24 mouse cellular contexts compared by ENCODE assay signal in the genomic region with DNA sequence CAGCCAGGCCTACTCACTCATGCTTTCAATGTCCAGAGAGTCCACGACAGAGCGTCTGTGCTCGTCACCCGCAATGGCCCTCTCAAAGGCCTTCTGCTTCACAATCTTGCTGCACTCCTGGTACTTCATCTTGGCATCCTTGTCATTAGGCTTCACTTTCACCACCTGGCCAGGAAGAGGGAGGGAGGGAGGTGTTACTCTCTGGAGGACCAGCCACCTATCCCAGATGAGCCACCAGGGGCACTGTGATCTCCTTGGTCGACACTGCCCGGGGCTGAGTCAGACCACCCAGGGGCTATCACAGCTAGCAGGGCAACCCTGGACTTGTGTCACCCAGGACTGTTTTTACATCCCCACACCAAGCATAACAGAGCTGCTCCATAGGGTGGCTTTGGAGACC. TPM values are rescaled to one million over a fixed set of nuclear protein-coding genes. Genes with fewer than 3 reads are reported as not detected.
DNase-seq lines count a peak whose midpoint lies in the region; ATAC-seq and TF ChIP-seq lines count a peak whose summit lies in the region.
"Had no signal": no experiment of that assay in that cellular context is flagged by ENCODE, and none has a peak within 500 bp of the region (broad histone marks: within the 10 kb centered on the region; RNA-seq: fewer than 3 reads in every experiment).

No protein-coding gene starts in this region.

- DNase-seq in cerebellum, adult 11-12 months, result peak; percentile 67
- no peak for DNase-seq in hindbrain, postnatal 0 days (ENCODE audit: low spot score)
- DNase-seq in hindbrain, embryonic 10.5 days (ENCODE audit: low spot score), result no peak
- DNase-seq in lung, embryonic 14.5 days, result no peak
- DNase-seq in lung, postnatal 36 days, result no peak
- no peak for DNase-seq in stomach, postnatal 0 days (ENCODE audit: low spot score)
- DNase-seq in heart, adult 8-10 months (ENCODE audit: low spot score), result no peak
- DNase-seq: adrenal gland, adult 8-10 months; gastrocnemius, postnatal 14 days; kidney, adult 11 months; spleen, adult 18-20 months; thymus, postnatal 36 days had no signal

- no peak overlapping the region for H3K4me3 ChIP-seq in hindbrain, postnatal 0 days (ENCODE audit: low read length)
- no peak overlapping the region for H3K4me3 ChIP-seq in hindbrain, embryonic 10.5 days
- H3K4me3 ChIP-seq in lung, embryonic 14.5 days (ENCODE audit: low read depth, low read length), result no peak overlapping the region
- no peak overlapping the region for H3K4me3 ChIP-seq in stomach, postnatal 0 days (ENCODE audit: low read depth, low read length)
- H3K4me3 ChIP-seq: forebrain, embryonic 10.5 days; heart, embryonic 10.5 days; hindbrain, embryonic 15.5 days; liver, embryonic 12.5 days; lung, embryonic 15.5 days; midbrain, embryonic 13.5 days; myocyte had no signal

- TF ChIP-seq EP300 in stomach, postnatal 0 days (optimal IDR thresholded peaks at IDR 0.05), result no peak

- peaks cover 33% of the 10 kb centered on the region for H3K36me3 ChIP-seq in hindbrain, postnatal 0 days (ENCODE audit: insufficient read depth, low read length)
- peaks cover 96% of the 10 kb centered on the region for H3K36me3 ChIP-seq in hindbrain, embryonic 10.5 days
- peaks cover 96% of the 10 kb centered on the region for H3K36me3 ChIP-seq in lung, embryonic 14.5 days (ENCODE audit: insufficient read depth)
- peaks cover 34% of the 10 kb centered on the region for H3K36me3 ChIP-seq in stomach, postnatal 0 days (ENCODE audit: control insufficient read depth, insufficient read depth, low read length)

- H3K9me3 ChIP-seq in hindbrain, postnatal 0 days (ENCODE audit: low read length), result no peaks in the 10 kb centered on the region
- no peaks in the 10 kb centered on the region for H3K9me3 ChIP-seq in hindbrain, embryonic 10.5 days
- no peaks in the 10 kb centered on the region for H3K9me3 ChIP-seq in lung, embryonic 14.5 days (ENCODE audit: low read depth, low read length)
- no peaks in the 10 kb centered on the region for H3K9me3 ChIP-seq in stomach, postnatal 0 days (ENCODE audit: control insufficient read depth, low read length)
- H3K9me3 ChIP-seq: forebrain, embryonic 10.5 days; heart, embryonic 10.5 days; hindbrain, embryonic 15.5 days; liver, embryonic 12.5 days; lung, embryonic 15.5 days; midbrain, embryonic 13.5 days had no signal

- no peak overlapping the region for H3K4me2 ChIP-seq in hindbrain, postnatal 0 days (ENCODE audit: low read depth, low read length)
- H3K4me2 ChIP-seq in lung, embryonic 14.5 days, result no peak overlapping the region
- H3K4me2 ChIP-seq in stomach, postnatal 0 days (replicated peaks; ENCODE audit: low read depth), result no peak overlapping the region
- H3K4me2 ChIP-seq: hindbrain, embryonic 15.5 days; liver, embryonic 12.5 days; lung, embryonic 15.5 days; midbrain, embryonic 13.5 days had no signal

- H3K27me3 ChIP-seq in hindbrain, postnatal 0 days (ENCODE audit: insufficient read depth, low read length), result no peaks in the 10 kb centered on the region
- H3K27me3 ChIP-seq in hindbrain, embryonic 10.5 days (ENCODE audit: insufficient read depth, poor library complexity, severe bottlenecking), result no peaks in the 10 kb centered on the region
- H3K27me3 ChIP-seq in lung, embryonic 14.5 days (ENCODE audit: insufficient read depth, low read length), result no peaks in the 10 kb centered on the region
- no peaks in the 10 kb centered on the region for H3K27me3 ChIP-seq in stomach, postnatal 0 days (ENCODE audit: control insufficient read depth, insufficient read depth, low read length)
- H3K27me3 ChIP-seq: hindbrain, embryonic 15.5 days; liver, embryonic 12.5 days; lung, embryonic 15.5 days; midbrain, embryonic 13.5 days; Patski had no signal

- WGBS in hindbrain, postnatal 0 days, result 74% methylated on average over 6 of the region's 6 CpGs
- WGBS in hindbrain, embryonic 10.5 days, result 84% methylated on average over 6 of the region's 6 CpGs
- 85% methylated on average over 6 of the region's 6 CpGs for WGBS in lung, embryonic 14.5 days
- 82% methylated on average over 6 of the region's 6 CpGs for WGBS in stomach, postnatal 0 days

- H3K9ac ChIP-seq in hindbrain, postnatal 0 days (replicated peaks; ENCODE audit: low read length), result no peak overlapping the region
- no peak overlapping the region for H3K9ac ChIP-seq in lung, embryonic 14.5 days
- no peak overlapping the region for H3K9ac ChIP-seq in stomach, postnatal 0 days (ENCODE audit: low read length)
- H3K9ac ChIP-seq: hindbrain, embryonic 15.5 days; liver, embryonic 12.5 days; lung, embryonic 15.5 days; midbrain, embryonic 13.5 days had no signal

- H3K4me1 ChIP-seq in hindbrain, postnatal 0 days (ENCODE audit: insufficient read depth, low read length), result peaks cover 13% of the 10 kb centered on the region; the same call in 1 of the 2 replicates
- no peaks in the 10 kb centered on the region for H3K4me1 ChIP-seq in hindbrain, embryonic 10.5 days (replicated peaks)
- H3K4me1 ChIP-seq in lung, embryonic 14.5 days (ENCODE audit: insufficient read depth), result no peaks in the 10 kb centered on the region
- H3K4me1 ChIP-seq in stomach, postnatal 0 days (replicated peaks; ENCODE audit: control insufficient read depth, insufficient read depth), result peaks cover 10% of the 10 kb centered on the region
- H3K4me1 ChIP-seq: forebrain, embryonic 10.5 days; midbrain, embryonic 13.5 days had no signal

- no peak for ATAC-seq in cerebellum, adult (ENCODE audit: insufficient number of reproducible peaks, low FRiP score, low TSS enrichment)
- no peak for ATAC-seq in hindbrain, postnatal 0 days
- ATAC-seq in lung, embryonic 14.5 days (ENCODE audit: insufficient read depth), result no peak
- ATAC-seq in stomach, postnatal 0 days (ENCODE audit: low FRiP score, low TSS enrichment), result no peak
- ATAC-seq: CD4-positive, CD25-positive, alpha-beta regulatory T cell, adult 4 months; liver, embryonic 12.5 days; midbrain, embryonic 13.5 days; Patski had no signal

- no peak overlapping the region for H3K27ac ChIP-seq in hindbrain, postnatal 0 days
- no peak overlapping the region for H3K27ac ChIP-seq in hindbrain, embryonic 10.5 days
- no peak overlapping the region for H3K27ac ChIP-seq in lung, embryonic 14.5 days (ENCODE audit: low read depth)
- no peak overlapping the region for H3K27ac ChIP-seq in stomach, postnatal 0 days (replicated peaks)
- H3K27ac ChIP-seq: forebrain, embryonic 10.5 days; heart, embryonic 10.5 days; hindbrain, embryonic 15.5 days; liver, embryonic 12.5 days; lung, embryonic 15.5 days; midbrain, embryonic 13.5 days had no signal

- TF ChIP-seq CTCF in hindbrain, postnatal 0 days (IDR thresholded peaks at IDR 0.05; ENCODE audit: low read depth), result peak; percentile 42
- TF ChIP-seq CTCF in lung, embryonic 14.5 days (IDR thresholded peaks at IDR 0.05; ENCODE audit: low read depth), result 0 out of 2 replicates have a peak, but pooled peaks have one; percentile 17
- TF ChIP-seq CTCF in stomach, postnatal 0 days (IDR thresholded peaks at IDR 0.05; ENCODE audit: low read depth), result peak; percentile 38

RNA-seq across cellular contexts. Expression of a gene that starts 12.3 kb away (rescaled TPM):
- total RNA-seq in hindbrain, postnatal 0 days (2014; rRNA removed), result 68.9 and 86.0 TPM in 2 replicates
- 140 and 143 TPM in 2 replicates for polyA plus RNA-seq in hindbrain, postnatal 0 days (2015; fragmentation: Nextera tagmentation; extraction: Ambion mirVana)
- polyA plus RNA-seq in hindbrain, embryonic 10.5 days (2016; fragmentation: Nextera tagmentation; extraction: Ambion mirVana), result 126 and 136 TPM in 2 replicates
- 103 and 117 TPM in 2 replicates for polyA plus RNA-seq in lung, embryonic 14.5 days (2014; fragmentation: Nextera tagmentation; extraction: Ambion mirVana)
- polyA plus RNA-seq in stomach, postnatal 0 days (2015; fragmentation: Nextera tagmentation; extraction: Ambion mirVana), result 51.6 and 57.5 TPM in 2 replicates
- total RNA-seq in heart, adult 8-10 months (2022), result 100 to 1,000 TPM in 2 of 4 experiments, 10 to 100 TPM in 2; 95.4 to 106 (median 99.0) TPM

RNA-seq across cellular contexts. Expression of a gene that starts 22.9 kb away (rescaled TPM):
- 6.0 and 7.1 TPM in 2 replicates for total RNA-seq in hindbrain, postnatal 0 days (2014; rRNA removed)
- 3.0 and 3.6 TPM in 2 replicates for polyA plus RNA-seq in hindbrain, postnatal 0 days (2015; fragmentation: Nextera tagmentation; extraction: Ambion mirVana)
- 7.3 and 13.5 TPM in 2 replicates for polyA plus RNA-seq in hindbrain, embryonic 10.5 days (2016; fragmentation: Nextera tagmentation; extraction: Ambion mirVana)
- 27.3 and 29.2 TPM in 2 replicates for polyA plus RNA-seq in lung, embryonic 14.5 days (2014; fragmentation: Nextera tagmentation; extraction: Ambion mirVana)
- polyA plus RNA-seq in stomach, postnatal 0 days (2015; fragmentation: Nextera tagmentation; extraction: Ambion mirVana), result 4.7 and 6.7 TPM in 2 replicates
- total RNA-seq in heart, adult 8-10 months (2022), result 1 to 10 TPM; 3.2 to 5.1 (median 4.5) TPM

RNA-seq across cellular contexts. Expression of a gene that starts 32.5 kb away (rescaled TPM):
- total RNA-seq in hindbrain, postnatal 0 days (2014; rRNA removed), result 36.9 and 41.7 TPM in 2 replicates
- 8.2 and 8.9 TPM in 2 replicates for polyA plus RNA-seq in hindbrain, postnatal 0 days (2015; fragmentation: Nextera tagmentation; extraction: Ambion mirVana)
- polyA plus RNA-seq in hindbrain, embryonic 10.5 days (2016; fragmentation: Nextera tagmentation; extraction: Ambion mirVana), result 0.91 and 0.93 TPM in 2 replicates
- 0.09 and 0.20 TPM in 2 replicates for polyA plus RNA-seq in lung, embryonic 14.5 days (2014; fragmentation: Nextera tagmentation; extraction: Ambion mirVana)
- polyA plus RNA-seq in stomach, postnatal 0 days (2015; fragmentation: Nextera tagmentation; extraction: Ambion mirVana), result 0.15 and 0.16 TPM in 2 replicates
- not detected for total RNA-seq in heart, adult 8-10 months (2022)
- total RNA-seq: heart, postnatal 25 days had no signal
- polyA plus RNA-seq: myocyte had no signal

RNA-seq across cellular contexts. Expression of a gene that starts 46.8 kb away (rescaled TPM):
- 5.7 and 22.1 TPM in 2 replicates for total RNA-seq in hindbrain, postnatal 0 days (2014; rRNA removed)
- 2.5 and 3.4 TPM in 2 replicates for polyA plus RNA-seq in hindbrain, postnatal 0 days (2015; fragmentation: Nextera tagmentation; extraction: Ambion mirVana)
- 4.8 and 5.6 TPM in 2 replicates for polyA plus RNA-seq in hindbrain, embryonic 10.5 days (2016; fragmentation: Nextera tagmentation; extraction: Ambion mirVana)
- 33.1 and 38.0 TPM in 2 replicates for polyA plus RNA-seq in lung, embryonic 14.5 days (2014; fragmentation: Nextera tagmentation; extraction: Ambion mirVana)
- 3.4 and 4.0 TPM in 2 replicates for polyA plus RNA-seq in stomach, postnatal 0 days (2015; fragmentation: Nextera tagmentation; extraction: Ambion mirVana)
- total RNA-seq in heart, adult 8-10 months (2022), result 1 to 10 TPM in 2 of 4 experiments, under 1 TPM in 2; 0.80 to 3.1 (median 1.6) TPM

RNA-seq across cellular contexts. Expression of a gene that starts 55.9 kb away (rescaled TPM):
- total RNA-seq in hindbrain, postnatal 0 days (2014; rRNA removed), result 22.7 and 24.3 TPM in 2 replicates
- 40.9 and 41.2 TPM in 2 replicates for polyA plus RNA-seq in hindbrain, postnatal 0 days (2015; fragmentation: Nextera tagmentation; extraction: Ambion mirVana)
- polyA plus RNA-seq in hindbrain, embryonic 10.5 days (2016; fragmentation: Nextera tagmentation; extraction: Ambion mirVana), result 5.8 and 12.7 TPM in 2 replicates
- 0.11 and 0.20 TPM in 2 replicates for polyA plus RNA-seq in lung, embryonic 14.5 days (2014; fragmentation: Nextera tagmentation; extraction: Ambion mirVana)
- polyA plus RNA-seq in stomach, postnatal 0 days (2015; fragmentation: Nextera tagmentation; extraction: Ambion mirVana), result 1.7 and 1.8 TPM in 2 replicates
- total RNA-seq in heart, adult 8-10 months (2022), result not detected
- total RNA-seq: gastrocnemius, postnatal 14 days; heart, postnatal 25 days; megakaryocyte progenitor cell, adult 5-6 weeks had no signal
- polyA plus RNA-seq: CD4-positive, CD25-positive, alpha-beta regulatory T cell, adult 4 months; Patski had no signal
